Mouse (Mus musculus): Measurements from ENCODE around the gene Pisd. TPM values are rescaled to one million over a fixed set of nuclear protein-coding genes. Genes with fewer than 3 reads are reported as not detected.
"Not testable (repeated sequence)": the region's sequence is repeated elsewhere in the genome, so short reads cannot be mapped to it uniquely, and the experiment has no call there.

Gene Pisd
- total RNA-seq, 2 experiments from 2014 or later = 5.1 to 8.4 TPM

- peak; percentile 61; the same call in 1 of the 2 replicates for ATAC-seq (replicated peaks; ENCODE audit: low FRiP score, poor library complexity, severe bottlenecking)
Observed at GRCm38 (mm10) chr5:32747650-32748375, 37.6 kb downstream of the Pisd start.

- ATAC-seq (replicated peaks; ENCODE audit: low FRiP score, poor library complexity, severe bottlenecking) = no peak
Observed at GRCm38 (mm10) chr5:32745705-32746655, 39.5 kb downstream of the Pisd start.

GRCm38 (mm10) chr5:32742149-32742548, 43.3 kb downstream of the Pisd start:
- no peak for ATAC-seq (replicated peaks; ENCODE audit: low FRiP score, poor library complexity, severe bottlenecking)

GRCm38 (mm10) chr5:32741377-32741776, 44.1 kb downstream of the Pisd start:
- not testable (repeated sequence) for ATAC-seq (replicated peaks; ENCODE audit: low FRiP score, poor library complexity, severe bottlenecking)

GRCm38 (mm10) chr5:32740850-32741249, 44.6 kb downstream of the Pisd start:
- not testable (repeated sequence) for ATAC-seq (replicated peaks; ENCODE audit: low FRiP score, poor library complexity, severe bottlenecking)

GRCm38 (mm10) chr5:32740138-32740537, 45.3 kb downstream of the Pisd start:
- ATAC-seq (replicated peaks; ENCODE audit: low FRiP score, poor library complexity, severe bottlenecking) = no peak

- peak; percentile 20 for ATAC-seq (replicated peaks; ENCODE audit: low FRiP score, poor library complexity, severe bottlenecking)
Observed at GRCm38 (mm10) chr5:32736770-32737169, 48.7 kb downstream of the Pisd start.

- no peak for ATAC-seq (replicated peaks; ENCODE audit: low FRiP score, poor library complexity, severe bottlenecking)
Observed at GRCm38 (mm10) chr5:32735779-32736178, 49.7 kb downstream of the Pisd start.

- ATAC-seq (replicated peaks; ENCODE audit: low FRiP score, poor library complexity, severe bottlenecking) = peak; percentile 67
Observed at GRCm38 (mm10) chr5:32733892-32734291, 51.6 kb downstream of the Pisd start.

GRCm38 (mm10) chr5:32728851-32729250, 56.6 kb downstream of the Pisd start:
- 0 out of 2 replicates have a peak, but pooled peaks have one; percentile 36 for ATAC-seq (replicated peaks; ENCODE audit: low FRiP score, poor library complexity, severe bottlenecking)

- peak; percentile 58 for ATAC-seq (replicated peaks; ENCODE audit: low FRiP score, poor library complexity, severe bottlenecking)
Observed at GRCm38 (mm10) chr5:32728300-32728699, 57.1 kb downstream of the Pisd start.

- not testable (repeated sequence) for ATAC-seq (replicated peaks; ENCODE audit: low FRiP score, poor library complexity, severe bottlenecking)
Observed at GRCm38 (mm10) chr5:32725397-32725796, 60.0 kb downstream of the Pisd start.

- no peak for ATAC-seq (replicated peaks; ENCODE audit: low FRiP score, poor library complexity, severe bottlenecking)
Observed at GRCm38 (mm10) chr5:32723981-32724380, 61.5 kb downstream of the Pisd start.

- peak; percentile 70 for ATAC-seq (replicated peaks; ENCODE audit: low FRiP score, poor library complexity, severe bottlenecking)
Observed at GRCm38 (mm10) chr5:32722711-32723110, 62.7 kb downstream of the Pisd start.

- no peak for ATAC-seq (replicated peaks; ENCODE audit: low FRiP score, poor library complexity, severe bottlenecking)
Observed at GRCm38 (mm10) chr5:32722263-32722662, 63.2 kb downstream of the Pisd start.

GRCm38 (mm10) chr5:32721316-32721715, 64.1 kb downstream of the Pisd start:
- no peak for ATAC-seq (replicated peaks; ENCODE audit: low FRiP score, poor library complexity, severe bottlenecking)

- no peak for ATAC-seq (replicated peaks; ENCODE audit: low FRiP score, poor library complexity, severe bottlenecking)
Observed at GRCm38 (mm10) chr5:32720416-32720815, 65.0 kb downstream of the Pisd start.

GRCm38 (mm10) chr5:32718916-32719315, 66.5 kb downstream of the Pisd start:
- no peak for ATAC-seq (replicated peaks; ENCODE audit: low FRiP score, poor library complexity, severe bottlenecking)

- ATAC-seq (replicated peaks; ENCODE audit: low FRiP score, poor library complexity, severe bottlenecking) = no peak
Observed at GRCm38 (mm10) chr5:32717726-32718125, 67.7 kb downstream of the Pisd start.

- peak; percentile 99 for ATAC-seq (replicated peaks; ENCODE audit: low FRiP score, poor library complexity, severe bottlenecking)
Observed at GRCm38 (mm10) chr5:32713703-32714467, 71.6 kb downstream of the Pisd start.

Data from erythroid progenitor cell, adult 5-6 weeks (primary cell).